Mouse (Mus musculus): ENCODE data around the gene Agbl3. TPM values are rescaled to one million over a fixed set of nuclear protein-coding genes. Genes with fewer than 3 reads are reported as not detected.

Gene Agbl3
- polyA plus RNA-seq, 1 experiment: 13.1 TPM

GRCm38 (mm10) chr6:34895569-34895968 is 115.3 kb downstream of the Agbl3 start:
- no peak for TF ChIP-seq CTCF (conservative IDR thresholded peaks at IDR 0.05; ENCODE audit: insufficient read depth, insufficient read length, low read depth, low read length)
- no peak for TF ChIP-seq POLR2A (IDR thresholded peaks at IDR 0.05; ENCODE audit: low read depth, low read length)
- Histone ChIP-seq H3K27ac (ENCODE audit: insufficient read depth, low read depth, low read length) (no peak overlapping the region), H3K36me3 (ENCODE audit: control insufficient read depth, insufficient read depth, low read length) (peaks cover 1% of the 10 kb centered on the region; the same call in 1 of the 2 replicates), H3K4me1 (ENCODE audit: control insufficient read depth, insufficient read depth, low read length) (peaks cover 3% of the 10 kb centered on the region; the same call in 1 of the 2 replicates), H3K27me3 (replicated peaks; ENCODE audit: control insufficient read depth, insufficient read depth, low read length) (no peaks in the 10 kb centered on the region), H3K4me3 (ENCODE audit: insufficient read depth, low read depth, low read length) (no peak overlapping the region)
- DNase-seq: no peak
- WGBS: 90% methylated on average over 7 of the region's 7 CpGs

GRCm38 (mm10) chr6:34896168-34896780 is 116.0 kb downstream of the Agbl3 start:
- Histone ChIP-seq H3K27me3 (replicated peaks; ENCODE audit: control insufficient read depth, insufficient read depth, low read length) (no peaks in the 10 kb centered on the region), H3K27ac (ENCODE audit: insufficient read depth, low read depth, low read length) (no peak overlapping the region), H3K4me1 (ENCODE audit: control insufficient read depth, insufficient read depth, low read length) (peaks cover 3% of the 10 kb centered on the region; the same call in 1 of the 2 replicates), H3K4me3 (ENCODE audit: insufficient read depth, low read depth, low read length) (no peak overlapping the region), H3K36me3 (ENCODE audit: control insufficient read depth, insufficient read depth, low read length) (peaks cover 1% of the 10 kb centered on the region; the same call in 1 of the 2 replicates)
- WGBS: 69% methylated on average over 16 of the region's 16 CpGs
- TF ChIP-seq CTCF (conservative IDR thresholded peaks at IDR 0.05; ENCODE audit: insufficient read depth, insufficient read length, low read depth, low read length) (no peak), POLR2A (IDR thresholded peaks at IDR 0.05; ENCODE audit: low read depth, low read length) (no peak)
- DNase-seq: no peak

DNA sequence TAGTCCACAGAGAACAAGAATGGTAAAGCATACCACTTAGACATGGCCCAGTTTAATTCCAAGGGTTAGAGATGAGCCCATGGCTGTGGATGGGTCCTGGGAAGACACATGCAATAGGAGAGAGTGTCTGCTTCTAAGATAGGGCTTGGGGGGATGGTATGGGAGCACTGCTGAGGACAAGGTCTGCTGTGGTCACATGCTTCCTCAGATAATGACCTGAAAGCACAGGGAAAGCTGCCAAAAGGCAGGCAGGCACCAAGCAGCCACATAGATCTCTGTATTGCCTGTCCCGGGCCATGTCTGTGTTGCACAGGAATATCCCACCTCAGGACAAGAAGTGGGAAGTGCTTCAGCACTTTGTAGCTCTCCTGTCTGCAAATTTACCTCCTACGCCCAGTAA is 118.9 kb downstream of the Agbl3 start:
- Histone ChIP-seq H3K36me3 (ENCODE audit: control insufficient read depth, insufficient read depth, low read length) (peaks cover 3% of the 10 kb centered on the region; the same call in 1 of the 2 replicates), H3K27me3 (replicated peaks; ENCODE audit: control insufficient read depth, insufficient read depth, low read length) (no peaks in the 10 kb centered on the region), H3K4me3 (ENCODE audit: insufficient read depth, low read depth, low read length) (no peak overlapping the region), H3K4me1 (ENCODE audit: control insufficient read depth, insufficient read depth, low read length) (peaks cover 3% of the 10 kb centered on the region; the same call in 1 of the 2 replicates), H3K27ac (ENCODE audit: insufficient read depth, low read depth, low read length) (peak overlapping the region; percentile 64; the same call in 1 of the 2 replicates)
- WGBS: 60% methylated on average over 2 of the region's 2 CpGs
- peak; percentile 88 for DNase-seq
- TF ChIP-seq CTCF (conservative IDR thresholded peaks at IDR 0.05; ENCODE audit: insufficient read depth, insufficient read length, low read depth, low read length) (no peak), POLR2A (IDR thresholded peaks at IDR 0.05; ENCODE audit: low read depth, low read length) (no peak)

GRCm38 (mm10) chr6:34900990-34901389 is 120.8 kb downstream of the Agbl3 start:
- Histone ChIP-seq H3K36me3 (ENCODE audit: control insufficient read depth, insufficient read depth, low read length) (peaks cover 1% of the 10 kb centered on the region), H3K27me3 (replicated peaks; ENCODE audit: control insufficient read depth, insufficient read depth, low read length) (no peaks in the 10 kb centered on the region)
- TF ChIP-seq POLR2A (IDR thresholded peaks at IDR 0.05; ENCODE audit: low read depth, low read length) (no peak), CTCF (conservative IDR thresholded peaks at IDR 0.05; ENCODE audit: insufficient read depth, insufficient read length, low read depth, low read length) (no peak)

GRCm38 (mm10) chr6:34901911-34902444 is 121.7 kb downstream of the Agbl3 start:
- H3K4me1 ChIP-seq (ENCODE audit: control insufficient read depth, insufficient read depth, low read length): peaks cover 8% of the 10 kb centered on the region
- DNase-seq: no peak
- TF ChIP-seq POLR2A (IDR thresholded peaks at IDR 0.05; ENCODE audit: low read depth, low read length): no peak
- TF ChIP-seq CTCF (conservative IDR thresholded peaks at IDR 0.05; ENCODE audit: insufficient read depth, insufficient read length, low read depth, low read length): no peak
- no peak overlapping the region for H3K27ac ChIP-seq (ENCODE audit: insufficient read depth, low read depth, low read length)
- no peak overlapping the region for H3K4me3 ChIP-seq (ENCODE audit: insufficient read depth, low read depth, low read length)
- 62% methylated on average over 9 of the region's 9 CpGs for WGBS
- H3K27me3 ChIP-seq (replicated peaks; ENCODE audit: control insufficient read depth, insufficient read depth, low read length): no peaks in the 10 kb centered on the region
- peaks cover 1% of the 10 kb centered on the region for H3K36me3 ChIP-seq (ENCODE audit: control insufficient read depth, insufficient read depth, low read length)

More at GRCm38 (mm10) chr6:34900990-34901389, 120.8 kb downstream of the Agbl3 start:
- no peak for DNase-seq
- Histone ChIP-seq H3K4me1 (ENCODE audit: control insufficient read depth, insufficient read depth, low read length) (peaks cover 5% of the 10 kb centered on the region), H3K4me3 (ENCODE audit: insufficient read depth, low read depth, low read length) (no peak overlapping the region), H3K27ac (ENCODE audit: insufficient read depth, low read depth, low read length) (no peak overlapping the region)
- WGBS: 94% methylated on average over 2 of the region's 2 CpGs

- no peak overlapping the region for H3K4me3 ChIP-seq (ENCODE audit: insufficient read depth, low read depth, low read length)
- no peak for TF ChIP-seq POLR2A (IDR thresholded peaks at IDR 0.05; ENCODE audit: low read depth, low read length)
- DNase-seq: peak; percentile 59
- peaks cover 14% of the 10 kb centered on the region for H3K4me1 ChIP-seq (ENCODE audit: control insufficient read depth, insufficient read depth, low read length)
- H3K27me3 ChIP-seq (replicated peaks; ENCODE audit: control insufficient read depth, insufficient read depth, low read length): no peaks in the 10 kb centered on the region
- H3K27ac ChIP-seq (ENCODE audit: insufficient read depth, low read depth, low read length): no peak overlapping the region
- peaks cover 1% of the 10 kb centered on the region for H3K36me3 ChIP-seq (ENCODE audit: control insufficient read depth, insufficient read depth, low read length)
- 81% methylated on average over 7 of the region's 7 CpGs for WGBS
Measured at GRCm38 (mm10) chr6:34902578-34902977, 122.3 kb downstream of the Agbl3 start.

DNA sequence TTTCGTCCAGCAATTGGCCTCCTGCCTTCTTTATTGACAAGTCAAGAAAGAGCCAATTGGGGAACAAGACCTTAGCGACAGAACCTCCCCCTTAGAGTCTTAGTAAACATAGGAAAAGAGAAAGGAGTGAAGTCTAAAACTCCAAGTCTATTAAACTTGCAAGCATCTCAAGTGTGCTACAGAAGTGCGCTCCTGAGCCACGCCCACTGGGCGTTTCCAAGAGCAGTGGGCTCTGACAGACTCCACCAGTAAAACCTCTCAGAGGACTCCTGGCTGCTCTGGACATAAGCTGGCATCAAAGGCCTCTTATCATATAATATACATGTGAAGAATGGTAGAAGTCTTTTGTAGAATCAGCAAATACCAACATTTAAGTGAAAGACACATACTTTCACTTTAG is 123.2 kb downstream of the Agbl3 start:
- TF ChIP-seq CTCF (conservative IDR thresholded peaks at IDR 0.05; ENCODE audit: insufficient read depth, insufficient read length, low read depth, low read length) (no peak), POLR2A (IDR thresholded peaks at IDR 0.05; ENCODE audit: low read depth, low read length) (no peak)

More for the DNA sequence above, 123.2 kb downstream of the Agbl3 start:
- no peak for DNase-seq
- 60% methylated on average over 5 of the region's 5 CpGs for WGBS
- H3K4me3 ChIP-seq (ENCODE audit: insufficient read depth, low read depth, low read length): no peak overlapping the region
- no peaks in the 10 kb centered on the region for H3K27me3 ChIP-seq (replicated peaks; ENCODE audit: control insufficient read depth, insufficient read depth, low read length)
- no peak overlapping the region for H3K27ac ChIP-seq (ENCODE audit: insufficient read depth, low read depth, low read length)
- H3K36me3 ChIP-seq (ENCODE audit: control insufficient read depth, insufficient read depth, low read length): peaks cover 1% of the 10 kb centered on the region
- H3K4me1 ChIP-seq (ENCODE audit: control insufficient read depth, insufficient read depth, low read length): peaks cover 20% of the 10 kb centered on the region
